Mouse (Mus musculus) thymus, adult 2 months (tissue): ENCODE measurements around the gene Ripk4.

Experiments used
- CTCF ChIP-seq: fragments of 200-500 bp; IDR thresholded peaks from 2 replicates; pipeline ENCODE4 v1.5.1; 2012; ENCODE audit warnings: mild to moderate bottlenecking, control low read depth, low read length, moderate library complexity, borderline replicate concordance; ENCODE audit not compliant: control insufficient read depth, poor library complexity, insufficient read depth; ENCODE audit errors: extremely low read depth
- POLR2A ChIP-seq: fragments of 200-500 bp; IDR thresholded peaks from 2 replicates; pipeline ENCODE4 v1.6.1; 2012; ENCODE audit warnings: mild to moderate bottlenecking, low read length, control low read depth, moderate library complexity; ENCODE audit not compliant: control insufficient read depth, poor library complexity, insufficient read depth; ENCODE audit errors: extremely low read depth

- TF ChIP-seq POLR2A, result no peak
- TF ChIP-seq CTCF, result no peak
These were observed 67.9 kb downstream of the Ripk4 start for GRCm38 (mm10) chr16:97695709-97696108.
